Comparison of ENCODE assay signal across 9 mouse cellular contexts in genomic region chr8:121547132-121547531, GRCm38 (mm10). TPM values are rescaled to one million over a fixed set of nuclear protein-coding genes. Genes with fewer than 3 reads are reported as not detected.
DNase-seq lines count a peak whose midpoint lies in the region; ATAC-seq and TF ChIP-seq lines count a peak whose summit lies in the region.
"Had no signal": no experiment of that assay in that cellular context is flagged by ENCODE, and none has a peak within 500 bp of the region (broad histone marks: within the 10 kb centered on the region; RNA-seq: fewer than 3 reads in every experiment).

No protein-coding gene starts in this region.

- ATAC-seq in embryonic facial prominence, embryonic 11.5 days (replicated peaks; ENCODE audit: insufficient number of reproducible peaks, low FRiP score, low TSS enrichment, low read depth), result no peak; the same call in 1 of the 2 replicates
- peak; percentile 21 for ATAC-seq in lung, embryonic 16.5 days (ENCODE audit: low read depth)

- H3K27me3 ChIP-seq in ES-Bruce4 (ENCODE audit: control insufficient read depth, insufficient read depth, low read length, poor library complexity, severe bottlenecking), result no peaks in the 10 kb centered on the region
- no peaks in the 10 kb centered on the region for H3K27me3 ChIP-seq in embryonic facial prominence, embryonic 11.5 days (ENCODE audit: control insufficient read depth, insufficient read depth, low read length)
- H3K27me3 ChIP-seq in lung, embryonic 16.5 days (ENCODE audit: control insufficient read depth, insufficient read depth, low read depth, low read length), result no peaks in the 10 kb centered on the region

- no peak overlapping the region for H3K4me3 ChIP-seq in ES-Bruce4 (ENCODE audit: low read depth, low read length)
- no peak overlapping the region for H3K4me3 ChIP-seq in embryonic facial prominence, embryonic 11.5 days (ENCODE audit: low read depth, low read length)
- no peak overlapping the region for H3K4me3 ChIP-seq in lung, embryonic 16.5 days (ENCODE audit: low read length)

- TF ChIP-seq POLR2A in ES-Bruce4 (IDR thresholded peaks at IDR 0.05; ENCODE audit: insufficient read depth, low read length), result no peak

- 0 out of 2 replicates have a peak, but pooled peaks cover 4% of the 10 kb centered on the region for H3K36me3 ChIP-seq in ES-Bruce4 (ENCODE audit: control insufficient read depth, insufficient read depth, low read length, poor library complexity, severe bottlenecking)
- H3K36me3 ChIP-seq in embryonic facial prominence, embryonic 11.5 days (replicated peaks; ENCODE audit: control insufficient read depth, insufficient read depth, low read depth, low read length), result no peaks in the 10 kb centered on the region
- H3K36me3 ChIP-seq in lung, embryonic 16.5 days (ENCODE audit: control insufficient read depth, insufficient read depth, low read length), result peaks cover 6% of the 10 kb centered on the region

- no peak for TF ChIP-seq EP300 in ES-Bruce4 (IDR thresholded peaks at IDR 0.05; ENCODE audit: insufficient read depth, low read depth, low read length)

- H3K4me1 ChIP-seq in ES-Bruce4 (ENCODE audit: control insufficient read depth, insufficient read depth, low read length), result no peaks in the 10 kb centered on the region
- no peaks in the 10 kb centered on the region for H3K4me1 ChIP-seq in embryonic facial prominence, embryonic 11.5 days (ENCODE audit: control insufficient read depth, insufficient read depth, low read length)
- H3K4me1 ChIP-seq in lung, embryonic 16.5 days (replicated peaks; ENCODE audit: control insufficient read depth, insufficient read depth, low read length), result no peaks in the 10 kb centered on the region

- DNase-seq in adrenal gland, postnatal 36 days, result peak; percentile 72 to 78
- peak; percentile 91 for DNase-seq in embryonic facial prominence, embryonic 11.5 days (ENCODE audit: low spot score)
- DNase-seq in heart, postnatal 14 days, result peak; percentile 74 to 82
- DNase-seq in layer of hippocampus, adult 11-12 months (ENCODE audit: low spot score), result peak; percentile 77
- DNase-seq in retina, postnatal 1 day, result peak; percentile 88
- DNase-seq in thymus, postnatal 4 days, result peak; percentile 84

- no peak overlapping the region for H3K27ac ChIP-seq in ES-Bruce4 (ENCODE audit: insufficient read depth, low read length)
- H3K27ac ChIP-seq in embryonic facial prominence, embryonic 11.5 days (replicated peaks; ENCODE audit: low read depth, low read length), result no peak overlapping the region
- H3K27ac ChIP-seq in lung, embryonic 16.5 days (ENCODE audit: low read length), result no peak overlapping the region

- no peak overlapping the region for H3K4me2 ChIP-seq in embryonic facial prominence, embryonic 11.5 days (ENCODE audit: low read depth, low read length)
- no peak overlapping the region for H3K4me2 ChIP-seq in lung, embryonic 16.5 days (ENCODE audit: low read depth, low read length)

- H3K9ac ChIP-seq in ES-Bruce4 (ENCODE audit: low read depth, poor library complexity, severe bottlenecking), result no peak overlapping the region
- no peak overlapping the region for H3K9ac ChIP-seq in embryonic facial prominence, embryonic 11.5 days (replicated peaks; ENCODE audit: low read length)
- H3K9ac ChIP-seq in lung, embryonic 16.5 days (ENCODE audit: low read length), result no peak overlapping the region

- WGBS in embryonic facial prominence, embryonic 11.5 days, result 6% methylated on average over 7 of the region's 7 CpGs
- 5% methylated on average over 7 of the region's 7 CpGs for WGBS in lung, embryonic 16.5 days

- intact Hi-C loops in heart, postnatal 14 days (cut with DNase I), result loop anchor here (5.0 to 10.0 kb wide), 3 partner anchors 125 to 288 kb away; no protein-coding TSS in a partner anchor

- H3K9me3 ChIP-seq in ES-Bruce4 (replicated peaks; ENCODE audit: control insufficient read depth, insufficient read depth, low read length, poor library complexity, severe bottlenecking), result no peaks in the 10 kb centered on the region
- H3K9me3 ChIP-seq in embryonic facial prominence, embryonic 11.5 days (replicated peaks; ENCODE audit: control insufficient read depth, low read length), result no peaks in the 10 kb centered on the region
- no peaks in the 10 kb centered on the region for H3K9me3 ChIP-seq in lung, embryonic 16.5 days (ENCODE audit: control insufficient read depth, low read length)

- peak; percentile 70 for TF ChIP-seq CTCF in ES-Bruce4 (IDR thresholded peaks at IDR 0.05; ENCODE audit: low read depth, low read length)

RNA-seq across cellular contexts. Expression of gene 1700018B08Rik, which starts 3.0 kb away (rescaled TPM):
- polyA plus RNA-seq in ES-Bruce4 (2011; ENCODE audit: insufficient read depth, insufficient read length, low read depth, missing spikeins), result not detected in 2 replicates
- not detected for total RNA-seq in adrenal gland, postnatal 36 days (2021)
- not detected in 2 replicates for polyA plus RNA-seq in embryonic facial prominence, embryonic 11.5 days (2014; fragmentation: Nextera tagmentation; extraction: Ambion mirVana)
- not detected for total RNA-seq in heart, postnatal 14 days (2021)
- not detected in 2 replicates for polyA plus RNA-seq in lung, embryonic 16.5 days (2015; fragmentation: Nextera tagmentation; extraction: Ambion mirVana)
- polyA plus RNA-seq: heart, embryonic 14.5 days had no signal

RNA-seq across cellular contexts. Expression of gene Fbxo31, which starts 31.5 kb away (rescaled TPM):
- 14.4 and 17.7 TPM in 2 replicates for polyA plus RNA-seq in ES-Bruce4 (2011; ENCODE audit: insufficient read depth, insufficient read length, low read depth, missing spikeins)
- total RNA-seq in adrenal gland, postnatal 36 days (2021), result 10 to 100 TPM; 45.4 to 54.8 TPM
- 11.1 and 12.9 TPM in 2 replicates for polyA plus RNA-seq in embryonic facial prominence, embryonic 11.5 days (2014; fragmentation: Nextera tagmentation; extraction: Ambion mirVana)
- total RNA-seq in heart, postnatal 14 days (2021), result 10 to 100 TPM; 74.4 to 93.8 TPM
- polyA plus RNA-seq in lung, embryonic 16.5 days (2015; fragmentation: Nextera tagmentation; extraction: Ambion mirVana), result 12.0 and 12.9 TPM in 2 replicates

RNA-seq across cellular contexts. Expression of gene Map1lc3b, which starts 43.0 kb away (rescaled TPM):
- polyA plus RNA-seq in ES-Bruce4 (2011; ENCODE audit: insufficient read depth, insufficient read length, low read depth, missing spikeins), result 86.5 and 98.6 TPM in 2 replicates
- 100 to 1,000 TPM; 179 to 206 TPM for total RNA-seq in adrenal gland, postnatal 36 days (2021)
- polyA plus RNA-seq in embryonic facial prominence, embryonic 11.5 days (2014; fragmentation: Nextera tagmentation; extraction: Ambion mirVana), result 225 and 236 TPM in 2 replicates
- total RNA-seq in heart, postnatal 14 days (2021), result 100 to 1,000 TPM; 215 to 228 TPM
- 211 and 234 TPM in 2 replicates for polyA plus RNA-seq in lung, embryonic 16.5 days (2015; fragmentation: Nextera tagmentation; extraction: Ambion mirVana)
